Mouse (Mus musculus) erythroid progenitor cell, adult 5-6 weeks (primary cell): ENCODE results near the gene Ankfn1. TPM values are rescaled to one million over a fixed set of nuclear protein-coding genes. Genes with fewer than 3 reads are reported as not detected.

Source experiments
- ATAC-seq: replicated peaks from 2 replicates; pipeline ENCODE4 v1.8.0; 2016; ENCODE audit warnings: moderate number of reproducible peaks, mild to moderate bottlenecking, moderate TSS enrichment, inconsistent platforms; ENCODE audit not compliant: poor library complexity, low FRiP score, severe bottlenecking
- total RNA-seq, 2 experiments: library from RNA; stranded (forward) in 1 of 2; stranded (reverse) in 1 of 2; fragments of 150-400 nt in 1 of 2; fragments of 186-747, 209-891 nt in 1 of 2; gene quantifications; 2 replicates each; pipeline versions ENCODE4 v1.2.3 to v1.2.4; 2015 to 2017; ENCODE audit warnings: low replicate concordance in 2 of 2

Gene Ankfn1
- total RNA-seq, 2 experiments from 2014 or later: not detected

DNA sequence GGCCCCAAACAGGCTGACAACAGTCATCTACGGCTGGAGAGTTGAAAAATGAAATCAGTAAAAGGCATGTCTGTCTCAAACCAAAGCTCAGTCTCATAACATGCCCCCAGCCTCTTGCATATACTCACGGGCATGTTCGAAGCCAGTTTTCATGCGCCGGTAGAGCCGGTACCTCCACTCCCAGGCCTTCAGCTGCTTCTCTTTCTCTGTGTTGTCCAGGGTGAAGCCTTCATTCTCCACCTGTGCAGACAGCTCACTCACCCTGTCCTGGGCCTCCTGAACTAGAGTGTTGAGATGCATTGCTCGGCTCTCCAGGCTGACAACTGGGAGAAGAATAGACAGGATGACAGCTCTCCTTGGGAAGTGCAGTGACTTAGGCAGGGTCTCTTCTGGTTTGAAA, 272.4 kb downstream of the Ankfn1 start:
- ATAC-seq: no peak

- ATAC-seq: no peak
Measured at GRCm38 (mm10) chr11:89501796-89502195, 275.7 kb downstream of the Ankfn1 start.

DNA sequence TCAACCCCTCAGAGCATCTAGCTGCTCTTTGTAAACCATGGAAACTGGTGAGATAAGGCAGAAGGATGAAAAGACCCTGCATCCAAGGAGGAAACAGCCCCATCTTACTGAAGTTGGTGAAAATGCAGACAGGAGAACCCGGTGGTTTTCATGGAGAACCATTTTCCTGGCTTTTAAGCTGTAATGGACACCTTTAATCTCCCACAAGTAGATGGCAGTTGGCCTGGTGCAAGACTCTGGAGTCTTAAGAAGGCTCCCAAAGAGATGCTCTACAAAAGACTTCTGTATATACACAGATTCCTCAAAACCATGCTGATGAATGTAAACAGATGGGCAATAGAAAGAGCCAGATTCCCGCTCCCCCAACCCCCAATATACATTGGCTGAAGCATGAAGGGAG, 276.5 kb downstream of the Ankfn1 start:
- ATAC-seq: no peak

DNA sequence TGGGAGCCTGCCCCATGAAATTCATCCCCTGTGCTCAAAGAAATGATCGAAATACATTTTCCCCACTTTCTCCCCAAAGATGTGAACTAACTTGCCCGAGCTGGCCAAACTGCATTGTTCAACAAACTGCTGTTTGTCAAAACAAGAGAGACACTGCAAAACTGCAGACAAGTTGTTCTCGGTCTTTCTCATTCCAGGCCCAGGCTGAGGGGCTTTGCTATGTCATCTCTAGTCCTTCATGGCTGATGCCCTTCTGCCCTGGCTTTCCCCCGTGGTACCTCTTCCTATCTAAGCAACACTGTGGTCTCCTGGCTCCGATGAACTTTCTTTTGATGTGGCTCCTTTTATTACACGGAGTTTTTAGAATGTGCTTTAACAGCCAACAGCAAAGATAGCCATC, 296.4 kb downstream of the Ankfn1 start:
- ATAC-seq: no peak

- ATAC-seq: no peak
Measured at GRCm38 (mm10) chr11:89476927-89477326, 300.5 kb downstream of the Ankfn1 start.

- no peak for ATAC-seq
Measured at GRCm38 (mm10) chr11:89476047-89476446, 301.4 kb downstream of the Ankfn1 start.

DNA sequence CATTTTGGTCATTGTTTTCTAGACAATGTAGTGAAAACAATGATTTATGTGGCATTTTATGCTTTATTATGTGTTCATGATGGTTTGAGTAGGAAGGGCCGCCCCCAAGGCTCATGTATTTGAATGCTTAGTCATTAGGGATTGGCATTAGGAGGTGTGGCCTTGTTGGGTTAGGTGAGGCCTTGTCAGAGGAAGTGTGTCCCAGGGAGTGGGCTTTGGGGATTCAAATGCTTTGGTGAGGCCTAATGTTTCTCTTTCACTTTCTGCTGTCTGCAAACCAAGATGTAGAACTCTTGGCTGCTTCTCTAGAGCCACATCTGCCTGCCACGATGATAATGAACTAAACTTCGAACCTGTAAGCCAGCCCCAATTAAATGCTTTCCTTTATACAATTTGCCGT, 304.6 kb downstream of the Ankfn1 start:
- no peak for ATAC-seq

GRCm38 (mm10) chr11:89465381-89465780, 312.1 kb downstream of the Ankfn1 start:
- ATAC-seq: no peak

DNA sequence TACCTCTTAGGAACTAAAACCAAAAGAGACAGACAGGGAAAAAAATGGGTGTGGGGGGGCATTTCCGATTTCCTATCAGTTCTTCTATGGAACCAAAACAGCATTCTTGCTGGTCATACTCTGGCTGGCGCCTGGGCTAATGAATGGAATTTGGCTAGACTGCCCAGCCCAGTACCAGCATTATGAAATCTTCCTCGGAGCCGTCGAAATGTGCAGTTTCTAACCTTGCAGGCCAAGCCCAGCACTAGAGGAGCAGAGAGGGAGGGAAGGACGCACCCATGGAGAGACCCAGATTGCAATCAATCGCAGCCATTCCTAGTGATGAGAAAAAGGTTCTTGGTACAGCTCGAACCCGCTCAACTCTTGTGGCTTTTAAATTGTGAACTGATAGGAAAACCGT, 315.2 kb downstream of the Ankfn1 start:
- ATAC-seq: no peak

GRCm38 (mm10) chr11:89459437-89459836, 318.0 kb downstream of the Ankfn1 start:
- no peak for ATAC-seq

- ATAC-seq: no peak
Measured at GRCm38 (mm10) chr11:89455647-89456231, 321.7 kb downstream of the Ankfn1 start.

GRCm38 (mm10) chr11:89454702-89455101, 322.8 kb downstream of the Ankfn1 start:
- ATAC-seq: no peak

DNA sequence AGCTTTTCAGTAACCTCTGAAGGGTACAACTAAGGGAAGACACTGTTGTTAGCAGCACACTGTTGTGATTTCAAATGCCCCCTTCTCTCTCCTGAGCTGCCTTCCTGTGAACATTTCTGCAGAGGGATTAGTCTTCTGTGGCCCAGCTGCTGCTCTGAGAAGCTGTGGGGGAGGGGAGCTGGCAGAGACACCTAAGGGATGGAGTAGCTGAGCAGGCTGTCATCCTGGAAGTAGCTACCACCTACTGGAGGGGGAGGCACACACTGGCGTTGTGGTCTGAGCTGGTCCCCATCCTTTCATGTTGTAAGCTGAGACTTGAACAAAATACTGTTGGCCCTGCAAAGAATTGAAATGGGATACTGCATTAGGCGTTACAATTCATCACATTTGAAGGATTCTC, 324.6 kb downstream of the Ankfn1 start:
- no peak for ATAC-seq

GRCm38 (mm10) chr11:89450406-89450805, 327.0 kb downstream of the Ankfn1 start:
- no peak for ATAC-seq

DNA sequence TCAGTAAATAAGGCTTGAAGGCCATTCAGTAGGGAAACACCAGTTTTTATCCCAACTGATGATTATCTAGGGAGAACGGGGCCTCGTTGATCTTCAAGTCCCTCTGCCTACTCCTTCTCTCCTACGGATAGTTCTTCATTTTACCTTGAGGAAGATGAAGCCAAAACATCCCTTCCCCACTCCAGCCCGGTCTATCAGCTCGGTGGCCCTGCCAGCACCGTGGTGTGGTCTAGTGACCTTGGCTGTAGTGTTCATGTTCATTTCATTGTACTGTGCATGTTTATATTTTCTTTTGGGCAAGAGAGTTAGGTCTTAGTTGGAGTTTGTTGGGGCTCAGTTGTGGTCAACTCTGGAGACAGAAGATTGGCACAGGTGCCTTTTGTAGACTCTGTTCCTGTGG, 328.5 kb downstream of the Ankfn1 start:
- ATAC-seq: no peak

DNA sequence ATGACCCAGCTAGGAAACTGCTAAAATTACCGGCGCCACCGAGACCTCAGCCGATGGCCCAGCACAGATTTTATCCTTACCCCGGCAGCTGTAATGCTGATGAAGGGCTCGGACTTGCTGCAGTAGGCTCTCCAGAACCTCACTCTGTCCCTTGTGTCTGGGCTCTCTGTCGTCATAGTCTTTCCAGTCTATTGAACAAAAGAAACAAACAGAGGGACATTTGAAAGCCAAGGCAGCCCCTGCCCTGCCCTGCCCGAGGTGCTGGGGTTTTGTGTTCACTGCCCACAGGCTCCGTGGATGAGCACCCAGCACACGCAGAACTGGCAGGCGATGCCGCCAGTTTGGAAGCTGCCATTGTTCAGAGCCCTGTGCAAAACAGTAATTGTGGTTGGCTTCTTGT, 330.0 kb downstream of the Ankfn1 start:
- ATAC-seq: no peak

GRCm38 (mm10) chr11:89440566-89440965, 336.9 kb downstream of the Ankfn1 start:
- no peak for ATAC-seq

DNA sequence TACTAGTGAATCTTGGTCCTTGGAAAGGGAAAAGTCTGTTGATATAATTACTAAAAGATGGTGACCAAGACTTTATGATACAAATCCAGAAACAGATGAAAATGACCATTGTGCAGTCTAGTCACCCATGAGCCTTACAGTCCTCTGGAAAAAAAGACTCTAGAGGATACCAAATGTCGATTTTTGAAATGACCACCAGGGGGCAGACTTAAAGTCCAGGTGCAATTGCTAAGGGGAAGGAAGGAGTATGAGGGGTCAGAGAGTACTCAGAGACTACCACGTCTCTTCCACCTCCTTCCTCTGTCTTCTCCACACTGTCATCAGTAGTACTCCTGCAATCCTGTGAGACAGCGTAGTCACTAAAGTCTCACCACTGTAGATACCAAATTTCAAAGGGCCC, 353.1 kb downstream of the Ankfn1 start:
- no peak for ATAC-seq

DNA sequence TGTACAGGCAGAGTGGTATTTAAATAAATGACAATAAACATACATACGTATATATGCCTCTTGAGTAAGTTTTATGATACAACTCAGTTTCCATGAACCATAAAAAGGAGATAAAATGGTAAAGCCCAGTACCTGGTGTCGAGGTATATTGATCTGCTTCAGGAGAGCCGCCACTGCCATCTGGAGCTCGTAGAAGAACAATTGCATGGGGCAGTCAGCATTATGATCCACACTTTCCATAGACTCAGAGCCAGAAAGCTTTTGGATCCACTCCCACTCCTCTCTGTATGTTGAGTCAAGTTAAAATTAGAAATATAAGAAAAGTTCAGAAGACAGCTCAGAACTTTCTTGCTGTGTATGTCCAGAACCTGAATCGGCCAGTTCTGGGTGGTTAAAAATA, 354.8 kb downstream of the Ankfn1 start:
- ATAC-seq: no peak

GRCm38 (mm10) chr11:89420767-89421438, 356.6 kb downstream of the Ankfn1 start:
- ATAC-seq: no peak

DNA sequence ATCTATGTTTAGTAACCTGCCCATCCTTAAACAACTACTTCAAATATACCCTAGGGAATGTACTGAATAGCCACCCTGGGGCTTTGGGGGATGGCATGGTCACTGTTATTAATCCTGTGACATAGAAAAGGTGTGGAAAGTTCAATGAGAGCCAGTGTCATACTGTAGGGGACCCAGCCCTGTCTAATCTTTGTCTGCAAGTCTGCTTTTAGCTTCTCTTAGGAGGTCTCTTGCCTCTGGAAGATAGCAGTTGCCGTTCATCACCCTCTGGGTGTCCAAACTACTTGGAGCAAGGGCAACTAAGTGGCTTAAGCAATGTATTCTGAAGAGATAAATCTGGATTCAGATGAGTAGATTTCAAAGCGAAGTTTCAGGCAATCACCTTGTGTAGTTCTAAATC, 357.6 kb downstream of the Ankfn1 start:
- ATAC-seq: no peak

DNA sequence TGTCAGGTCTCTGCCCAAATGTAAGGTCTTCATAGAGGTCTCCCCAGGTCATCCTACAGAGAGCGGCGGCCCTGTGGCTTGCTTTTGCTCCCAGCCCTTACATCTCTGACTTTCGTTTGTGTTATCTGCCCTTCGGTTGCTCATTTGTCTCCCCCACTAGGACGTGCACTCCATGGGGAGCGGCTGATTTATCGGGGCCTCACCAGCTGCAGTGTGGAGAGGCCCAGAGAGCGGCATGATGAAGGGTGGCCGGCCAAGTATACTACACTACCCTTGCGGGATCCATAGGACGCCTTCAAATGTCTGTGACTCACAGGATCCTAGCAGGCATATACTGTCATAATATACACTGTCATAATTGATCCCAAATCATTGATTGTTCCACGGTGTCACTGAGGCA, 358.8 kb downstream of the Ankfn1 start:
- ATAC-seq: no peak
